Mouse (Mus musculus) heart, adult 2 months (tissue): ENCODE measurements at regions not wholly inside any gene's neighbourhood (a gene's known extent, or its start where the extent isn't known, plus 50 kb on each side); places are given as distances from the start of the nearest gene placed in this dataset.

ENCODE experiments used
- DNase-seq, 2 experiments: peaks; one replicate each; pipeline ENCODE4 v3.0.0; 2021
- H3K27ac ChIP-seq: fragments of 200-600 bp; 2 replicates; pipeline ENCODE4 v1.8.1; 2022
- H3K27me3 ChIP-seq: fragments of 200-500 bp; 2 replicates; pipeline ENCODE4 v1.6.1; 2012; ENCODE audit warnings: mild to moderate bottlenecking, low read length, inconsistent platforms, mixed read lengths; ENCODE audit not compliant: control insufficient read depth, insufficient read depth
- H3K36me3 ChIP-seq: fragments of 200-500 bp; 2 replicates; pipeline ENCODE4 v1.6.1; 2012; ENCODE audit warnings: low read length, inconsistent platforms; ENCODE audit not compliant: control insufficient read depth, insufficient read depth
- H3K4me1 ChIP-seq: fragments of 200-500 bp; 2 replicates; pipeline ENCODE4 v1.6.1; 2011; ENCODE audit warnings: low read length; ENCODE audit not compliant: control insufficient read depth, insufficient read depth
- H3K4me3 ChIP-seq: fragments of 200-600 bp; 2 replicates; pipeline ENCODE4 v1.8.1; 2022
- H3K79me2 ChIP-seq: fragments of 200-500 bp; replicated peaks from 2 replicates; pipeline ENCODE4 v1.6.1; 2012; ENCODE audit warnings: mild to moderate bottlenecking, inconsistent platforms, low read length, moderate library complexity, mixed read lengths; ENCODE audit not compliant: control insufficient read depth, insufficient read depth
- H3K9ac ChIP-seq: fragments of 200-500 bp; 2 replicates; pipeline ENCODE4 v1.6.1; 2012; ENCODE audit warnings: low read depth, mild to moderate bottlenecking, control low read depth, inconsistent platforms, low read length, mixed read lengths
- CTCF ChIP-seq: fragments of 200-600 bp; IDR thresholded peaks from 2 replicates; pipeline ENCODE4 v1.8.1; 2022; ENCODE audit warnings: antibody characterized with exemption, mild to moderate bottlenecking, moderate library complexity
- EP300 ChIP-seq: fragments of 200-500 bp; IDR thresholded peaks from 2 replicates; pipeline ENCODE4 v1.6.1; 2011; ENCODE audit warnings: low read depth, low read length, control low read depth; ENCODE audit not compliant: insufficient read depth
- POLR2A ChIP-seq: fragments of 200-500 bp; IDR thresholded peaks from 2 replicates; pipeline ENCODE4 v1.6.1; 2011; ENCODE audit warnings: mild to moderate bottlenecking, low read depth, low read length, control low read depth; ENCODE audit not compliant: insufficient read depth
- WGBS: fragments of 180-500 bp; shearing (Covaris S2); methylation state at CpG from one replicate; pipeline ENCODE4 v1.1.7; 2018; 5-methylcytosine and 5-hydroxymethylcytosine counted together
- intact Hi-C: fragments of 180-260 bp; cut with DNase I; formaldehyde crosslinking; loops from one replicate; pipeline ENCODE4 v1.15.1; 2025

GRCm38 (mm10) chr10:71545489-71545888 is 197.9 kb downstream of the Ipmk start:
- H3K4me3 ChIP-seq = no peak overlapping the region
- H3K9ac ChIP-seq = no peak overlapping the region
- H3K36me3 ChIP-seq = no peaks in the 10 kb centered on the region
- DNase-seq = no peak
- no peaks in the 10 kb centered on the region for H3K4me1 ChIP-seq
- TF ChIP-seq POLR2A (no peak), CTCF (no peak), EP300 (no peak)
- WGBS = 80% methylated on average over 7 of the region's 7 CpGs
- H3K79me2 ChIP-seq = no peaks in the 10 kb centered on the region
- intact Hi-C loops = no loop called here
- H3K27me3 ChIP-seq = no peaks in the 10 kb centered on the region
- no peak overlapping the region for H3K27ac ChIP-seq

DNA sequence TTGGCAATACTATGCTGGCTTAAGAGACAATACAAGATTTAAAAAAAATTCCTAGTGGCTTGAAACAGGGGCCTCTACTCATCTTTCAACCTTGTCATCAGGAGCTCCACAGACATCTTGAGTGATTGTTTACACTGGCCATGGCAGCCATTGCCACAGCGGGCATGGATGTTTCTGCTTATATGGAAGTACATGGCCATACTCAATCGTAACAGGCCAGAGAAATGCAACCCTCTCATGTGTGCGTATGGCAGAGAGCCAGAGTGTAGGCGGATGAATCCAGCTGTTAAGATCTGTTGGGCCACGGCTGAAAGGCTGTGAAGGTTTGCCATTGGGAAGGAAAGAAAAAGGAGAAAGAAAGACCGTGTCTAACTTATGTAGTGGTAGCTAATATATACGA is 198.9 kb downstream of the Ipmk start:
- Histone ChIP-seq H3K4me1 (no peaks in the 10 kb centered on the region), H3K79me2 (no peaks in the 10 kb centered on the region), H3K27ac (no peak overlapping the region), H3K4me3 (no peak overlapping the region), H3K27me3 (no peaks in the 10 kb centered on the region), H3K36me3 (no peaks in the 10 kb centered on the region), H3K9ac (no peak overlapping the region)
- DNase-seq = no peak
- intact Hi-C loops = no loop called here
- TF ChIP-seq CTCF (no peak), POLR2A (no peak), EP300 (no peak)
- WGBS = 73% methylated on average over 7 of the region's 7 CpGs

DNA sequence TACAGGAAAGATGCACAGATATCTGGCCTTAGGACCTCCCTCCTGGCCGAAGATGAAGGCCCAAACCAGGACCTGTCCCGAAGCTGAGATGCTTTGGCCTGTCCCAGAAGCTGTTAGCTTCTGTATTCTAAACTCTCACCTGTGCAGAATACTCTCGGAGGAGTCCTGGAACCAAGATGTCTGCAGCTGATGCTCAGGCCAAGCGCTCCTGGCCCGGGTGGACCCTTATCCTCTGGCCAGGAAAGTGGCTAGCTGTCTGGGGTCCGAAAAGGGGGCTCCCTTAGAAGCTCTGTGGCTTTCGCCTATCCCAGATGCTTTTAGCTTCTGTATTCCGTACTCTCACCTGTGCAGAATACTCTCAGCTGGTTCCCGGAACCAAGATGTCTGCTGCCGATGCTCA is 236.2 kb downstream of the Ipmk start:
- 80% methylated on average over 10 of the region's 10 CpGs for WGBS
- no peak for DNase-seq
- Histone ChIP-seq H3K79me2 (no peaks in the 10 kb centered on the region), H3K9ac (no peak overlapping the region), H3K4me3 (no peak overlapping the region), H3K27ac (no peak overlapping the region), H3K36me3 (no peaks in the 10 kb centered on the region), H3K4me1 (no peaks in the 10 kb centered on the region), H3K27me3 (no peaks in the 10 kb centered on the region)
- intact Hi-C loops = no loop called here
- TF ChIP-seq POLR2A (no peak), EP300 (no peak), CTCF (no peak)

- Histone ChIP-seq H3K27ac (no peak overlapping the region), H3K79me2 (no peaks in the 10 kb centered on the region), H3K4me3 (no peak overlapping the region), H3K36me3 (no peaks in the 10 kb centered on the region), H3K27me3 (no peaks in the 10 kb centered on the region), H3K4me1 (no peaks in the 10 kb centered on the region), H3K9ac (no peak overlapping the region)
- TF ChIP-seq POLR2A (no peak), EP300 (no peak), CTCF (no peak)
- intact Hi-C loops = no loop called here
- no peak for DNase-seq
- WGBS = 85% methylated on average over 6 of the region's 6 CpGs
Measured at GRCm38 (mm10) chr10:71598515-71598914, 251.0 kb downstream of the Ipmk start.

GRCm38 (mm10) chr10:71613736-71614135 is 266.2 kb downstream of the Ipmk start:
- intact Hi-C loops = no loop called here
- no peak for DNase-seq

GRCm38 (mm10) chr10:71617156-71617555 is 269.6 kb downstream of the Ipmk start:
- Histone ChIP-seq H3K4me3 (no peak overlapping the region), H3K27ac (no peak overlapping the region), H3K79me2 (no peaks in the 10 kb centered on the region), H3K4me1 (no peaks in the 10 kb centered on the region), H3K27me3 (no peaks in the 10 kb centered on the region), H3K36me3 (no peaks in the 10 kb centered on the region), H3K9ac (no peak overlapping the region)
- 78% methylated on average over 4 of the region's 4 CpGs for WGBS
- TF ChIP-seq EP300 (no peak), POLR2A (no peak), CTCF (no peak)
- intact Hi-C loops = no loop called here
- DNase-seq = no peak

More at GRCm38 (mm10) chr10:71613736-71614135, 266.2 kb downstream of the Ipmk start:
- TF ChIP-seq CTCF (no peak), POLR2A (no peak), EP300 (no peak)
- no peaks in the 10 kb centered on the region for H3K79me2 ChIP-seq
- H3K36me3 ChIP-seq = no peaks in the 10 kb centered on the region
- H3K27me3 ChIP-seq = no peaks in the 10 kb centered on the region
- no peak overlapping the region for H3K27ac ChIP-seq
- H3K4me3 ChIP-seq = no peak overlapping the region
- no peaks in the 10 kb centered on the region for H3K4me1 ChIP-seq
- H3K9ac ChIP-seq = no peak overlapping the region
- WGBS = 89% methylated on average over 4 of the region's 4 CpGs

- 71% methylated on average over 3 of the region's 3 CpGs for WGBS
- TF ChIP-seq CTCF (no peak), POLR2A (no peak), EP300 (no peak)
- intact Hi-C loops = no loop called here
- no peak overlapping the region for H3K9ac ChIP-seq
- no peaks in the 10 kb centered on the region for H3K36me3 ChIP-seq
- H3K4me3 ChIP-seq = no peak overlapping the region
- no peak overlapping the region for H3K27ac ChIP-seq
- DNase-seq = no peak
- H3K27me3 ChIP-seq = no peaks in the 10 kb centered on the region
- no peaks in the 10 kb centered on the region for H3K79me2 ChIP-seq
- H3K4me1 ChIP-seq = no peaks in the 10 kb centered on the region
Measured at GRCm38 (mm10) chr10:71646071-71646470, 298.5 kb downstream of the Ipmk start.
